15 mouse cellular contexts compared by ENCODE assay signal in genomic region chr19:38076251-38076650, GRCm38 (mm10). TPM values are rescaled to one million over a fixed set of nuclear protein-coding genes. Genes with fewer than 3 reads are reported as not detected.
DNase-seq lines count a peak whose midpoint lies in the region; ATAC-seq and TF ChIP-seq lines count a peak whose summit lies in the region.
"Had no signal": no experiment of that assay in that cellular context is flagged by ENCODE, and none has a peak within 500 bp of the region (broad histone marks: within the 10 kb centered on the region; RNA-seq: fewer than 3 reads in every experiment).

No protein-coding gene starts in this region.

- H3K4me3 ChIP-seq in hindbrain, postnatal 0 days (ENCODE audit: low read length) = no peak overlapping the region
- no peak overlapping the region for H3K4me3 ChIP-seq in hindbrain, embryonic 10.5 days
- H3K4me3 ChIP-seq in CH12.LX (replicated peaks in 1 of 3; ENCODE audit: low read depth in 2 of 3, low read length in 2 of 3, poor library complexity in 1 of 3) = no peak overlapping the region
- H3K4me3 ChIP-seq: embryonic facial prominence, embryonic 10.5 days; megakaryocyte, embryonic 14.5 days had no signal

- in situ Hi-C loops in CH12.LX (cut with MboI; ENCODE audit: low pct_ligation_motif_present, low pct_unique_long_range_greater_than_20kb, low sequenced_read_pairs) = no loop called here

- H3K9ac ChIP-seq in hindbrain, postnatal 0 days (replicated peaks; ENCODE audit: low read length) = no peak overlapping the region
- no peak overlapping the region for H3K9ac ChIP-seq in CH12.LX (ENCODE audit: insufficient read depth, low read depth)

- TF ChIP-seq POLR2A in CH12.LX (IDR thresholded peaks at IDR 0.05; ENCODE audit: low read depth, low read length) = no peak

- no peaks in the 10 kb centered on the region for H3K27me3 ChIP-seq in hindbrain, postnatal 0 days (ENCODE audit: insufficient read depth, low read length)
- H3K27me3 ChIP-seq in hindbrain, embryonic 10.5 days (ENCODE audit: insufficient read depth, poor library complexity, severe bottlenecking) = no peaks in the 10 kb centered on the region
- no peaks in the 10 kb centered on the region for H3K27me3 ChIP-seq in CH12.LX (replicated peaks)

- no peak overlapping the region for H3K27ac ChIP-seq in hindbrain, postnatal 0 days
- H3K27ac ChIP-seq in hindbrain, embryonic 10.5 days = no peak overlapping the region
- no peak overlapping the region for H3K27ac ChIP-seq in CH12.LX (ENCODE audit: insufficient read depth, low read depth)
- H3K27ac ChIP-seq: embryonic facial prominence, embryonic 10.5 days had no signal

- H3K79me2 ChIP-seq in CH12.LX (replicated peaks; ENCODE audit: control insufficient read depth, extremely low read depth, insufficient read depth, poor library complexity, severe bottlenecking) = no peaks in the 10 kb centered on the region

- 71% methylated on average over 2 of the region's 2 CpGs for WGBS in hindbrain, postnatal 0 days
- 86% methylated on average over 2 of the region's 2 CpGs for WGBS in hindbrain, embryonic 10.5 days

- H3K36me3 ChIP-seq in hindbrain, postnatal 0 days (ENCODE audit: insufficient read depth, low read length) = peaks cover 5% of the 10 kb centered on the region; the same call in 1 of the 2 replicates
- peaks cover 34% of the 10 kb centered on the region for H3K36me3 ChIP-seq in hindbrain, embryonic 10.5 days
- peaks cover 18 to 45% of the 10 kb centered on the region in 2 experiments for H3K36me3 ChIP-seq in CH12.LX (replicated peaks in 1 of 2; ENCODE audit: control insufficient read depth in 1 of 2, insufficient read depth in 1 of 2, low read length in 1 of 2)

- TF ChIP-seq EP300 in CH12.LX (IDR thresholded peaks at IDR 0.05; ENCODE audit: low read length) = no peak

- H3K4me1 ChIP-seq in hindbrain, postnatal 0 days (ENCODE audit: insufficient read depth, low read length) = no peaks in the 10 kb centered on the region
- no peaks in the 10 kb centered on the region for H3K4me1 ChIP-seq in hindbrain, embryonic 10.5 days (replicated peaks)
- H3K4me1 ChIP-seq in CH12.LX (ENCODE audit: control insufficient read depth in 1 of 2, insufficient read depth in 2 of 2) = peaks cover 0 to 2% of the 10 kb centered on the region in 2 experiments; a peak in 2 of 4 replicates
- H3K4me1 ChIP-seq: embryonic facial prominence, embryonic 10.5 days had no signal

- peak; percentile 62 for TF ChIP-seq CTCF in hindbrain, postnatal 0 days (IDR thresholded peaks at IDR 0.05; ENCODE audit: low read depth)
- peak in 1 of 2 experiments; percentile 41; a peak in 2 of 4 replicates for TF ChIP-seq CTCF in CH12.LX (conservative IDR thresholded peaks at IDR 0.05 in 1 of 2, IDR thresholded peaks at IDR 0.05 in 1 of 2; ENCODE audit: low read depth in 2 of 2, low read length in 2 of 2)

- ATAC-seq in hindbrain, postnatal 0 days = peak; percentile 69

- peak; percentile 37 for DNase-seq in adrenal gland, postnatal 10 days
- DNase-seq in adrenal gland, adult 8-10 months = no peak
- peak; percentile 66 for DNase-seq in hindbrain, postnatal 0 days (ENCODE audit: low spot score)
- no peak for DNase-seq in hindbrain, embryonic 10.5 days (ENCODE audit: low spot score)
- no peak for DNase-seq in CH12.LX (ENCODE audit: extremely low read depth)
- DNase-seq in embryo, embryonic 10 days (ENCODE audit: low spot score) = peak; percentile 16
- DNase-seq in urinary bladder, postnatal 36 days (ENCODE audit: low spot score in 2 of 2) = no peak
- no peak for DNase-seq in frontal cortex, postnatal 25 days (ENCODE audit: low spot score in 2 of 2)
- DNase-seq: B cell, adult 2 months; liver had no signal

- H3K4me2 ChIP-seq in hindbrain, postnatal 0 days (ENCODE audit: low read depth, low read length) = no peak overlapping the region
- no peak overlapping the region for H3K4me2 ChIP-seq in CH12.LX (ENCODE audit: insufficient read depth, low read depth, poor library complexity, severe bottlenecking)

- dilution Hi-C loops in CH12.LX (cut with MboI; ENCODE audit: extremely low pct_ligation_motif_present, extremely low pct_unique_long_range_greater_than_20kb, low sequenced_read_pairs) = no loop called here

- no peaks in the 10 kb centered on the region for H3K9me3 ChIP-seq in hindbrain, postnatal 0 days (ENCODE audit: low read length)
- no peaks in the 10 kb centered on the region for H3K9me3 ChIP-seq in hindbrain, embryonic 10.5 days
- no peaks in the 10 kb centered on the region for H3K9me3 ChIP-seq in CH12.LX (replicated peaks; ENCODE audit: low read length)
- H3K9me3 ChIP-seq: embryonic facial prominence, embryonic 10.5 days had no signal

- peak; percentile 45 for TF ChIP-seq RAD21 in CH12.LX (IDR thresholded peaks at IDR 0.05; ENCODE audit: low read depth, low read length)

TF ChIP-seq in CH12.LX, 34 proteins besides CTCF, POLR2A, EP300 and RAD21:
- TF ChIP-seq SMC3 (IDR thresholded peaks at IDR 0.05; ENCODE audit: low read depth, low read length) (peak; percentile 49), HCFC1 (IDR thresholded peaks at IDR 0.05; ENCODE audit: low read depth, low read length) (no peak)
TF ChIP-seq in CH12.LX: peak in this region for 1.

RNA-seq across cellular contexts. Expression of gene Ffar4, which starts 20.6 kb away (rescaled TPM):
- total RNA-seq in adrenal gland, postnatal 10 days (2021) = 10 to 100 TPM; 11.2 to 46.7 TPM
- 1 to 10 TPM; 1.2 to 7.2 (median 4.5) TPM for total RNA-seq in adrenal gland, adult 8-10 months (2022)
- total RNA-seq in hindbrain, postnatal 0 days (2014; rRNA removed) = 0.11 TPM in 1 of 2 replicates, not detected in the other
- 0.24 and 0.29 TPM in 2 replicates for polyA plus RNA-seq in hindbrain, postnatal 0 days (2015; fragmentation: Nextera tagmentation; extraction: Ambion mirVana)
- polyA plus RNA-seq in hindbrain, embryonic 10.5 days (2016; fragmentation: Nextera tagmentation; extraction: Ambion mirVana) = 0.14 and 0.19 TPM in 2 replicates
- total RNA-seq in CH12.LX (2012; rRNA removed) (not detected in 2 replicates), CH12.LX (2014; rRNA removed) (not detected in 2 replicates)
- polyA plus RNA-seq in CH12.LX (2012; ENCODE audit: insufficient read length, low read depth) = not detected in 2 replicates
- total RNA-seq: hematopoietic stem cell, adult 5-6 weeks had no signal
- polyA plus RNA-seq: embryonic facial prominence, embryonic 10.5 days had no signal

RNA-seq across cellular contexts. Expression of gene Cep55, which starts 21.4 kb away (rescaled TPM):
- 1 to 10 TPM; 7.1 to 7.7 TPM for total RNA-seq in adrenal gland, postnatal 10 days (2021)
- total RNA-seq in adrenal gland, adult 8-10 months (2022) = 1 to 10 TPM in 3 of 4 experiments, under 1 TPM in 1; 0.44 to 1.5 (median 1.2) TPM
- total RNA-seq in hindbrain, postnatal 0 days (2014; rRNA removed) = 2.3 and 6.6 TPM in 2 replicates
- polyA plus RNA-seq in hindbrain, postnatal 0 days (2015; fragmentation: Nextera tagmentation; extraction: Ambion mirVana) = 2.5 and 3.8 TPM in 2 replicates
- polyA plus RNA-seq in hindbrain, embryonic 10.5 days (2016; fragmentation: Nextera tagmentation; extraction: Ambion mirVana) = 33.5 and 42.9 TPM in 2 replicates
- total RNA-seq in CH12.LX (2012; rRNA removed) (29.6 and 33.0 TPM in 2 replicates), CH12.LX (2014; rRNA removed) (76.2 and 90.8 TPM in 2 replicates)
- 64.2 and 70.4 TPM in 2 replicates for polyA plus RNA-seq in CH12.LX (2012; ENCODE audit: insufficient read length, low read depth)

RNA-seq across cellular contexts. Expression of gene Myof, which starts 32.9 kb away (rescaled TPM):
- 10 to 100 TPM; 15.1 to 16.0 TPM for total RNA-seq in adrenal gland, postnatal 10 days (2021)
- 100 to 1,000 TPM in 1 of 4 experiments, 10 to 100 TPM in 3; 33.4 to 102 (median 63.6) TPM for total RNA-seq in adrenal gland, adult 8-10 months (2022)
- total RNA-seq in hindbrain, postnatal 0 days (2014; rRNA removed) = 3.7 and 4.2 TPM in 2 replicates
- 1.4 and 2.6 TPM in 2 replicates for polyA plus RNA-seq in hindbrain, postnatal 0 days (2015; fragmentation: Nextera tagmentation; extraction: Ambion mirVana)
- 2.2 and 2.4 TPM in 2 replicates for polyA plus RNA-seq in hindbrain, embryonic 10.5 days (2016; fragmentation: Nextera tagmentation; extraction: Ambion mirVana)
- 0.29 and 0.30 TPM in 2 replicates for total RNA-seq in CH12.LX (2012; rRNA removed)
- total RNA-seq in CH12.LX (2014; rRNA removed) = 0.49 and 0.59 TPM in 2 replicates
- 3.9 and 4.1 TPM in 2 replicates for polyA plus RNA-seq in CH12.LX (2012; ENCODE audit: insufficient read length, low read depth)

RNA-seq across cellular contexts. Expression of gene Rbp4, which starts 48.8 kb away (rescaled TPM):
- 100 to 1,000 TPM; 334 to 776 TPM for total RNA-seq in adrenal gland, postnatal 10 days (2021)
- total RNA-seq in adrenal gland, adult 8-10 months (2022) = 10 to 100 TPM; 16.6 to 48.0 (median 34.0) TPM
- 2.0 and 5.1 TPM in 2 replicates for total RNA-seq in hindbrain, postnatal 0 days (2014; rRNA removed)
- polyA plus RNA-seq in hindbrain, postnatal 0 days (2015; fragmentation: Nextera tagmentation; extraction: Ambion mirVana) = 20.3 and 21.3 TPM in 2 replicates
- polyA plus RNA-seq in hindbrain, embryonic 10.5 days (2016; fragmentation: Nextera tagmentation; extraction: Ambion mirVana) = 2.2 and 2.3 TPM in 2 replicates
- total RNA-seq in CH12.LX (2012; rRNA removed) = 0.13 TPM in 1 of 2 replicates, not detected in the other
- not detected in 2 replicates for total RNA-seq in CH12.LX (2014; rRNA removed)
- polyA plus RNA-seq in CH12.LX (2012; ENCODE audit: insufficient read length, low read depth) = not detected in 2 replicates
- total RNA-seq: hematopoietic stem cell, adult 5-6 weeks had no signal

RNA-seq across cellular contexts. Expression of gene Pde6c, which starts 56.3 kb away (rescaled TPM):
- 1 to 10 TPM; 1.3 to 3.2 TPM for total RNA-seq in adrenal gland, postnatal 10 days (2021)
- total RNA-seq in adrenal gland, adult 8-10 months (2022) = not detected
- not detected in 2 replicates for total RNA-seq in hindbrain, postnatal 0 days (2014; rRNA removed)
- 0.46 and 0.48 TPM in 2 replicates for polyA plus RNA-seq in hindbrain, postnatal 0 days (2015; fragmentation: Nextera tagmentation; extraction: Ambion mirVana)
- polyA plus RNA-seq in hindbrain, embryonic 10.5 days (2016; fragmentation: Nextera tagmentation; extraction: Ambion mirVana) = not detected in 2 replicates
- not detected in 2 replicates for total RNA-seq in CH12.LX (2012; rRNA removed)
- not detected in 2 replicates for total RNA-seq in CH12.LX (2014; rRNA removed)
- polyA plus RNA-seq in CH12.LX (2012; ENCODE audit: insufficient read length, low read depth) = not detected in 2 replicates
- total RNA-seq: adrenal gland, adult 18-20 months; hematopoietic stem cell, adult 5-6 weeks had no signal
- polyA plus RNA-seq: embryonic facial prominence, embryonic 10.5 days; large intestine, adult 2 months had no signal

Comparison
In these comparisons a context has a peak if more than half of its experiments do, and no peak if none do; other contexts are left out.
1. DNase-seq: peak in adrenal gland, postnatal 10 days (single experiment), hindbrain, postnatal 0 days (single experiment) and embryo, embryonic 10 days (single experiment); none in adrenal gland, adult 8-10 months (single experiment), hindbrain, embryonic 10.5 days (single experiment), CH12.LX (single experiment), urinary bladder, postnatal 36 days (0 of 2) and frontal cortex, postnatal 25 days (0 of 2).